Mouse (Mus musculus) intestine, postnatal 0 days (tissue): ENCODE results near the gene Rnf115. TPM values are rescaled to one million over a fixed set of nuclear protein-coding genes. Genes with fewer than 3 reads are reported as not detected.

Experiments used
- ATAC-seq: fragments of 200-750 bp; cut with Nextera tagmentation; 2 replicates; pipeline ENCODE4 v1.8.0; 2017; ENCODE audit warnings: mild to moderate bottlenecking, moderate TSS enrichment, moderate library complexity
- H3K27ac ChIP-seq: fragments of 300-500 bp; sonication (generic); 2 replicates; pipeline ENCODE4 v1.5.1; 2014; ENCODE audit warnings: mild to moderate bottlenecking, low read depth, low read length, moderate library complexity
- H3K27me3 ChIP-seq: fragments of 300-500 bp; sonication (generic); replicated peaks from 2 replicates; pipeline ENCODE4 v1.6.1; 2014; ENCODE audit warnings: low read length, mixed read lengths; ENCODE audit not compliant: control insufficient read depth, insufficient read depth
- H3K36me3 ChIP-seq: fragments of 300-500 bp; sonication (generic); 2 replicates; pipeline ENCODE4 v1.6.1; 2014; ENCODE audit warnings: mild to moderate bottlenecking, moderate library complexity; ENCODE audit not compliant: control insufficient read depth, insufficient read depth
- H3K4me1 ChIP-seq: fragments of 300-500 bp; sonication (generic); replicated peaks from 2 replicates; pipeline ENCODE4 v1.6.1; 2014; ENCODE audit warnings: antibody characterized with exemption, low read length, mixed read lengths; ENCODE audit not compliant: control insufficient read depth, insufficient read depth
- H3K4me2 ChIP-seq: fragments of 300-500 bp; sonication (generic); replicated peaks from 2 replicates; pipeline ENCODE4 v1.6.1; 2014; ENCODE audit warnings: low read depth, mild to moderate bottlenecking, moderate library complexity
- H3K4me3 ChIP-seq: fragments of 300-500 bp; sonication (generic); 2 replicates; pipeline ENCODE4 v1.5.1; 2014; ENCODE audit warnings: low read depth, low read length
- H3K9ac ChIP-seq: fragments of 300-500 bp; sonication (generic); 2 replicates; pipeline ENCODE4 v1.6.1; 2014; ENCODE audit warnings: mild to moderate bottlenecking, low read depth, low read length
- H3K9me3 ChIP-seq: fragments of 300-500 bp; sonication (generic); 2 replicates; pipeline ENCODE4 v1.6.1; 2016; ENCODE audit warnings: mixed run types; ENCODE audit not compliant: control insufficient read depth
- CTCF ChIP-seq: sonication (generic); IDR thresholded peaks from 2 replicates; pipeline ENCODE4 v1.5.1; 2016; ENCODE audit warnings: low read depth, mild to moderate bottlenecking, control low read depth, antibody characterized with exemption, moderate library complexity
- WGBS: fragments of 180-500 bp; shearing (Covaris S2); extraction: QIAGEN DNeasy Blood & Tissue Kit; methylation state at CpG from one replicate; pipeline ENCODE4 v1.1.7; 2014; 5-methylcytosine and 5-hydroxymethylcytosine counted together
- polyA plus RNA-seq: library from polyadenylated mRNA; unstranded; fragments of >200 nt; fragmentation: Nextera tagmentation; extraction: Ambion mirVana; gene quantifications from 2 replicates; pipeline ENCODE4 v1.2.1, GENCODE M21; 2015

Gene Rnf115
- 58.7 and 61.6 TPM in 2 replicates for polyA plus RNA-seq

DNA sequence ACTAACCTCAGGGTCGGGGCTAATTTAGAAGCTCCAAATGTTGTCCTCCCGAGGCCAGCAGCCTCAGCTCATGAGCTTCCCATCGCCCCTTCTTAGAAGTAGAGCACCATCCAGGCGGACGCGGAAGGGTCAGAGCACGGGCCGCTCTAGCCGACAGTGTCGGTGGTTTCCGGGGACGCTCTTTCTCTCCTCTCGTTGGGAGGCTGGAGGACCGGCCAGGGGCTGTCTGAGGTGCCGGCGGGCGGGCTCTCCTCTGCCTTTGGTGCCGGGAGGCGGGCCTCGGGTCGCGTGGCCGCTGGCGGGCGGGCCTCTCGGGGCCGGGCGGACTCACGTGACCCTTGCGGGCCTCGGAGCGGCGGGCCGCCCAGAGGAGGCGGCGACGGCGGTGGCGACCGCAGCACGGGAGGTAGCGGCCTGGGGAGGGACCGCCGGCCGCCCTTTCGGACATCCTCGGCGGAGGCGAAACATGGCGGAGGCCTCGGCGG lies at the start of gene Rnf115, which contains the start of gene Polr3c:
TSS of gene Rnf115 (plus strand) at position 322 of the 485 bp plus-strand sequence.
TSS of gene Polr3c (minus strand) at position 286 of the 485 bp plus-strand sequence.
- peak within 1 kb of the TSS; percentile 87 for H3K27ac ChIP-seq
- H3K36me3 ChIP-seq: peaks cover 8% of the 10 kb centered on the region
- TF ChIP-seq CTCF: no peak
- peak within 1 kb of the TSS; percentile 96 for H3K4me3 ChIP-seq
- H3K4me2 ChIP-seq: peak within 1 kb of the TSS; percentile 78
- WGBS: under 1% methylated on average over 40 of the region's 52 CpGs
- peaks cover 14% of the 10 kb centered on the region for H3K4me1 ChIP-seq
- no peaks in the 10 kb centered on the region for H3K27me3 ChIP-seq
- peak; percentile 96 for ATAC-seq
- no peaks in the 10 kb centered on the region for H3K9me3 ChIP-seq
- peak within 1 kb of the TSS; percentile 84 for H3K9ac ChIP-seq

DNA sequence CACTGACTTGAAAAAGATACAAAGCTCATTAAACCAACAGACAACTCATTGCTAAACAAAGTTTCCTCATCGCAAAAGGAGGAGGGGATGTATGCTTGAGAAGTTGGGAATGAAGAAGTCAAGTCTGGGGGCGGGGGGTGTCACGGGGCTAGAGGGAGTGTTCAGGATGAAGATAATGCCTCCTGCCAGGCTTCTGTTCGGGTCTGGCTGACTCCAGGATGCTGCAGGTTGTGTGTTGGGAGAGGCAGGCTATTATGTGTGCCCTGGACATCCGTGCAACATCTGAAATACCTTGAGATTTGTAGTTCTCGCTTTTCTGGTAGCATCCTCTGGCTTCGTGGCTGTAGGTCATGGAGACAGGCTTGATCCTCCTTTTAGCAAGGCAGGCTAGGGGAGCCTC lies 49.0 kb upstream of the Rnf115 start:
- Histone ChIP-seq H3K27me3 (0 out of 2 replicates have a peak, but pooled peaks cover 3% of the 10 kb centered on the region), H3K9ac (no peak overlapping the region), H3K4me1 (no peaks in the 10 kb centered on the region), H3K4me3 (no peak overlapping the region), H3K27ac (no peak overlapping the region), H3K9me3 (no peaks in the 10 kb centered on the region), H3K4me2 (no peak overlapping the region), H3K36me3 (no peaks in the 10 kb centered on the region)
- no peak for ATAC-seq
- no peak for TF ChIP-seq CTCF
- 74% methylated on average over 7 of the region's 7 CpGs for WGBS

DNA sequence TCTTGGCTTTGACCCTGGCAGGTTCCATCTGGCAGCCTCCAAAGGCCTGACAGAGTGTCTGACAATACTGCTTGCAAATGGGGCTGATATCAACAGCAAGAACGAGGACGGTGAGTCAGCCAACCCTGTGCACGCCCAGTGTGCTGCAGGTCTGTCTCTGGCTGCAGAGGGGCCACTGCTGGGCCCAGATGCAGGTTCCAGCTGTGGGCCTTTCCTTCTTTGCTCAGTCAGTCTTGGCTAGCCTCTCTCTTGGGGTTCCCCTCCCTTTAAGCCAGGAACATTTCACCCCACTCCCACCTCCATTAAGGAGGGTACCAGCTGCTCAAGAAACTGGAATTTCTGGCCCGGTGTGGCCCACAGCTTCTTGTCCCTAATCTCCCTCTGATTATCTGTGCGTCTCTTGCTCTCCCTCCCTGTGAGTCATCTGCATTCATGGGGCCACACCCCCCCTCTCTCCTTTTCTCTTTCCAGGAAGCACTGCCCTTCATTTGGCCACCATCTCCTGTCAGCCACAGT lies 48.2 kb upstream of the Rnf115 start:
- H3K9ac ChIP-seq: no peak overlapping the region
- no peak overlapping the region for H3K4me3 ChIP-seq
- 15% methylated on average over 5 of the region's 5 CpGs for WGBS
- H3K27me3 ChIP-seq: 0 out of 2 replicates have a peak, but pooled peaks cover 3% of the 10 kb centered on the region
- TF ChIP-seq CTCF: no peak
- no peak overlapping the region for H3K27ac ChIP-seq
- no peaks in the 10 kb centered on the region for H3K4me1 ChIP-seq
- no peak overlapping the region for H3K4me2 ChIP-seq
- no peaks in the 10 kb centered on the region for H3K36me3 ChIP-seq
- H3K9me3 ChIP-seq: no peaks in the 10 kb centered on the region
- peak; percentile 57 for ATAC-seq

DNA sequence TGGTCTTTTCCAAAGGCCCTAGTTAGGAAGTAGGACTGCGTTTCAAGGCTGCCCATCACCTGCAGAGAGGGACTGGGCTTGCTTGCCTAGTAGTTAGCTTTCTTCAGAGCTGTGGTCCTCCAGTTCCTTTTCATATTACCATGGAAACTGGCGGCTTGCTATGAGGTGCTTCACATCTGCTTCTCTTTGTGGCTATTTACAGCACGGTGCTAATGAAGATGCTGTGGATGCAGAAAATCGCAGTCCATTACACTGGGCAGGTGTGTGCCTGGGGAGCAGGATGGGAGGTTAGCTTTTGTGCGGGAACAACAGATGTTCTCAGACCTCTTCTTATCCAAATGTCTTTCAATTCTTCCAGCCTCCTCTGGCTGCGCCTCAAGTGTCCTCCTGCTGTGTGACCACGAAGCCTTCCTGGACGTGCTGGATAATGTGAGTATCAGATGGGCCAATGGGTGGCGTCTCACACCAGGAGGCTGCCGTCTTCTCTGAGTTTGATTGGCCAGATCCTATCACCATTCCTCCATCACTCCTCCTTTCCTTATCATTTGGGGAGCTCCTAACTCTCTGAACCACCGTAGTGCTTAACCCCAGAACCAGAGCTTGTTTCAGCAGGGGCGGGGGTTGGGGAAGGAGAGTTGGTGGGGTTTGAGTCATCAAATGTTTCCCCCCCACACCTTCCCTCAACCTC lies 47.1 kb upstream of the Rnf115 start:
- Histone ChIP-seq H3K9ac (no peak overlapping the region), H3K27me3 (peaks cover 7% of the 10 kb centered on the region; the same call in 1 of the 2 replicates), H3K4me3 (no peak overlapping the region), H3K4me1 (no peaks in the 10 kb centered on the region), H3K4me2 (no peak overlapping the region), H3K36me3 (no peaks in the 10 kb centered on the region), H3K9me3 (no peaks in the 10 kb centered on the region), H3K27ac (no peak overlapping the region)
- no peak for ATAC-seq
- no peak for TF ChIP-seq CTCF
- WGBS: 53% methylated on average over 12 of the region's 12 CpGs

DNA sequence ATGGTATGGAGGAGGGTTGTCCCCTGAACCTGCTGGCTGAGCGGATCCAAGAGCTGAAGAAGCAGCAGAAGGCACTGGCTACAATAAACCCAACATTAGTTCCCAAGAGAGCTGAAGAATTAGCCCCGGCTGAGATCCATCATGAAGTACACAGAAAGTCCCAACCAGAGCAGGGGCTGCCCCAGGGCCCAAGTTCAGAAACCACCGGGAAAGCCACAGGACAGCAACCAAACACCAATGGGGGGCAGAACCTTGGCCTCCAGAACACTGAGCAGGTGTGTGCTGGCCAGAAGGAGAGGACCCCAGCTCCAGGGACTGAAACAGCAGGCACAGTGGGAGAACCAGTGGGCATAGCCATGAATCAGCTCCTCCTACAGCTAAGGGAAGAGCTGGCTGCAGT lies 44.0 kb upstream of the Rnf115 start:
- H3K4me1 ChIP-seq: no peaks in the 10 kb centered on the region
- WGBS: 91% methylated on average over 3 of the region's 3 CpGs
- no peak overlapping the region for H3K9ac ChIP-seq
- H3K27ac ChIP-seq: no peak overlapping the region
- no peak for TF ChIP-seq CTCF
- H3K4me2 ChIP-seq: no peak overlapping the region
- peaks cover 9% of the 10 kb centered on the region; the same call in 1 of the 2 replicates for H3K27me3 ChIP-seq
- no peak for ATAC-seq
- H3K4me3 ChIP-seq: no peak overlapping the region
- H3K36me3 ChIP-seq: no peaks in the 10 kb centered on the region
- H3K9me3 ChIP-seq: no peaks in the 10 kb centered on the region

DNA sequence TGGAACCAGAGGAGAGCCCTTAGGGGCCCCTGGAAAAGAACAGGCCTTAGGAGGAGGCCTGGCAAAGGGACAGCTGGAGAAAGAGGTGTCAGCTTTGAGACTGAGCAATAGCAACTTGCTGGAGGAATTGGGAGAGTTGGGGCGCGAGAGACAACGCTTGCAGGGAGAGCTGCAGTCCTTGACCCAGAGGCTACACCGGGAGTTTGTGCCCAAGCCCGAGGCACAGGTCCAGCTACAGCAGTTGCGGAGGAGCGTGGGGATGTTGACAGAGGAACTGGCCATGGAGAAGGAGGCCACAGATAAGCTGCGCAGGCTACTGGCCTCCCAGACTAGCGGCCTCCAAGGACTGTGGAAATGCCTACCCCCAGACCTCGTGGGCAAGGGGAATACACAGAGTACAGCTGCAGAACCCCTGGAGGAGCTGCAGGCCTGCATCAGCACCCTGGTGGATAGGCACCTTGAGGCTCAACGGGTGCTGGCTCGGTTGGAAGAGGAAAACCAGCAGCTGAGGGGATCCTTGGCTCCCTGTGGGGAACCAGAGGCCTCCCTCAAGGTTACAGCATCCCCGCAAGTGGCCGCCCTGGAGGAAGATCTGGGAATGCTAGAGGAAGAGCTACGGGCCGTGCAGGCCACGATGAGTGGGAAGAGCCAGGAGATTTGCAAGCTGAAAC lies 43.2 kb upstream of the Rnf115 start:
- TF ChIP-seq CTCF: no peak
- H3K9ac ChIP-seq: no peak overlapping the region
- H3K27me3 ChIP-seq: peaks cover 9% of the 10 kb centered on the region; the same call in 1 of the 2 replicates
- no peaks in the 10 kb centered on the region for H3K9me3 ChIP-seq
- H3K4me3 ChIP-seq: 0 out of 2 replicates have a peak overlapping the region, but pooled peaks have one; percentile 7
- no peak for ATAC-seq
- no peaks in the 10 kb centered on the region for H3K4me1 ChIP-seq
- no peak overlapping the region for H3K27ac ChIP-seq
- no peaks in the 10 kb centered on the region for H3K36me3 ChIP-seq
- peak overlapping the region; percentile 51 for H3K4me2 ChIP-seq
- WGBS: 52% methylated on average over 17 of the region's 17 CpGs
